Mouse (Mus musculus) fibroblast of lung, adult 2 months (primary cell): ENCODE results near the gene Senp8.
"Not testable (repeated sequence)": the region's sequence is repeated elsewhere in the genome, so short reads cannot be mapped to it uniquely, and the experiment has no call there.

Source experiments
- DNase-seq: peaks from one replicate; pipeline ENCODE4 v3.0.0-alpha.2; 2011; ENCODE audit warnings: low read depth

The Senp8 gene

GRCm38 (mm10) chr9:59750267-59751065, at the start of gene Senp8, which contains the start of gene Myo9a:
Gene Senp8, minus strand, starts transcription at chr9:59750710.
Gene Myo9a, plus strand, starts transcription at chr9:59750896.
- DNase-seq: peak; percentile 97

DNA sequence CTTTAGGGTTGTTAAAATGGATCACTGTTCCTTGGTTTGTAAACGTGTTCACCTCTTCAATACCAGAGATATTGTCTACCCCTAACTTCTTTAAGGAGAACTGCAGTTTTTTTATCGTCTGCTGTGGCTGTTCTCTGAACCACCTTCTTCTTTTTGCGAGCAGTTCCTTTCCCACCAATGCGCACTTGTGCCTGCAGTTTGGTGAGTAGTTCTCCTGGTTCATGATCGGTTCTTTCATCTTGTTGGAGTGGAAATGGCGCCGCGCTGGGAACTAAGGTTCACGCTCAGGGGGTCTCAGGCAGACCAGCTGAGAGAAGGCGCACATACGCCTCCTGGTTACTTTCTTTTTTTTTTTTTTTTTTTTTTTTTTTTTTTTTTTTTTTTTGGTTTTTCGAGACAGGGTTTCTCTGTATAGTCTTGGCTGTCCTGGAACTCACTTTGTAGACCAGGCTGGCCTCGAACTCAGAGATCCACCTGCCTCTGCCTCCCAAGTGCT, 16.5 kb upstream of the Senp8 start:
- DNase-seq: not testable (repeated sequence)

DNA sequence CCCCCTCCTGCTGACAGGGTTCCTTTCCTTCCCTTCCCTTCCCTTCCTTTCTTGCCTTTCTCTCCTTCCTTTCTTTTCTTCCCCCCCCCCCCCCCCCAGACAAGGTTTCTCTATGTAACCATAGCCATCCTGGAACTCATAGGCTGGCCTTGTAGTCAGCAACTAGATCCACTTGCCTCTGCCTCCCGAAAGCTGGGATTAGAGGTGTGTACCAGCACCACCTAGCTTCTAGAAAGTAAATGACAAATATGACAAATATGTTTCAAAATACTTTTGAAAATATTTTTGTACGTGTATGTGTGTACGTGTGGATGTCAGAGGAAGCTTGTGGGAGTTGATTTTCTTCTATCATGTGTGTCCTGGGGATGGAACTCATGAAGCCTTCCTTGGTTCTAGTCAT, 10.0 kb upstream of the Senp8 start:
- peak; percentile 3 for DNase-seq

GRCm38 (mm10) chr9:59757016-59757415, 6.5 kb upstream of the Senp8 start:
- not testable (repeated sequence) for DNase-seq

DNA sequence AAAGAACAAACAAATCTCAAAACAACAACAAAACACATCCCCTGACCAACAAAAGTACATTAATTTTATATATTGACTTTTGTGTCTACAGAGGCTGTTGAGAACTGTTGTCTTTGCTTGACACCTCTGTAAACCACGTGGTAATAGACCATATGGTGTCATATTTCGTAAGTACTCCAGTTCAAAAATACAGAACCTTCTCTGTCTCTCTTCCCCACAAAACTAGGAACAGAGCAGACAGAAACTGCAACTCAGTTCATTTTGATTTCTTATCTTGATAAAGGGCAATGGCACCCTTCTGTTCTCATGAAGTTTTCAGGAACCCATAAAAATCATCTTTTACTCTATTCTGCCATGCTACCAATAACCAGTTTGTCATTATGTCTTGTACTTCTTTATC, 4.7 kb upstream of the Senp8 start:
- DNase-seq: no peak

DNA sequence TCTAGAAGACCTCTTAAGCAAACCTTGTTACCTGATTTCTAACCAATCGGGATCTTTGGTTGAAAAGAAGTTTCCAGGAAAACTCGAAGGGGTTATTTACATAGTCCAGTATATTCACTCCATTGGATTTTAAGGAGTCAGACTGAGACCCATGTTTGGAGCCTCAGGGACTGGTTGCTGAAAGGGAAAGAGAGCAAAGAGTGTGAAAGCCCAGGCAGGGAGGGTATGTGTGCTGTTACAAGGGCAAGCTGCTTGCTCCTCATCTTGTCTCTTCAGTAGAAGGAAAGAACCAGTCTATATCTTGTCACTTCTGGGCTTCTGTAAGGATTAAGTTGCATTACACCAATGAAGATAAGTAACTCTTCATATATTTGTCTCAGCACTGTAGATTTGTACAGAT, 1.5 kb upstream of the Senp8 start:
- DNase-seq: no peak

- peak; percentile 52 for DNase-seq
Observed at GRCm38 (mm10) chr9:59751066-59751581, 614 bp upstream of the Senp8 start.

GRCm38 (mm10) chr9:59749581-59750265, 787 bp downstream of the Senp8 start:
- DNase-seq: no peak

DNA sequence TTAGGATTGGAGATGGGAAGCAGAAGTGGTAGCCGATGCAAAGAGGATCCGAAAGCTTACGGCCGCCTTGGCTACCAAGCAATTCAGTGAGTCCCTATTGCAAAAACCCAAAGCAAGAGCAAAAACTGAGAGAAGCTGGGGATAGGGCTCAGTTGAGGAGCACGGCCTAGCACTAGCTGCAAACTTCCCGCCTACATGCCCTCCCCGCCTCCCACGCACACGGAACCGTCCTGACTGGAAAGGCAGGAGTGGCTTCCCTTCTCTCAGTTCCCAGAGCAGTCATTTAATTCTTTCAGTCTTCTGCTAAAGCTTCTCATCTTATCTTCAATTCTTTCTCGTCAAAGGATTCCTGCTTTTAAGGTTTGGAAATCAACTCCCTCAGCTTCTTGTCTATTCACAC, 1.5 kb downstream of the Senp8 start:
- no peak for DNase-seq

DNA sequence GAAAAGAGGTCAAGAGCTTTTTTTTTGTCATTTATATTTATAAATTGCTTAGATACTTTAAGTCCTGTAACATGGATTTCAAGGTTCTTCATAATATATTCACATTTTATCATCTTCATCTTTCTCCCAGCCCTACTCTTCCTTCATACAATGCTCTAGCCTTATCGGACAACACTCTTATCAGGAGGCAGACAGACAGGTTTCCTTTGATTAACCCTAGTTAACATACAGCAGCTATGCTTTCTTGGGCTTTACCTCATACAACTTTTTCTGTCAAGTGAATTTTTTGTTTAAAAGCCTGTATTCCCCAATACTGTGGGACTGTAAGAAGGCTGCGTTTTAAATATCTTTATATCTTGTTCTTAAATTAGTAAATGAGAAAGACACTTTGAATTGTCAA, 2.1 kb downstream of the Senp8 start:
- DNase-seq: no peak

DNA sequence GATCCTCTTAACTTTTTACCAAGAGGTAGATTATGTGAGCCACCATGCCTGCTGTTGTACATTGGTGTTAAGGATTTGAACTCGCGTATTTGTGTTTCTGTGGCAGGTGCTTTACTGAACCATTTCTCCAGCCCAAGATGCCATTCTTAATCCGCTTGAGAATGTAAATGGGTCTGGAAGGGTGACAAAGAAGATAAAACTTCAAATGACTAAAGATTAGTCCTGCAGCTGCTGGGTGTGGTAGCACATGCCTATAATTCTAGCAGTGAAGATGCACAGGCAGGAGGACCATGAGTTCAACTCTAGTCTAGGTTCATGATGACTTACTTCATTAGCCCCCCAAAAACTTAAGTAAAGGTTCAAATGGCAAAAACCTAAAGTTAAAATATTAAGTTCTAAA, 6.6 kb downstream of the Senp8 start:
- no peak for DNase-seq

- DNase-seq: no peak
Observed at GRCm38 (mm10) chr9:59740593-59740992, 9.9 kb downstream of the Senp8 start.

DNA sequence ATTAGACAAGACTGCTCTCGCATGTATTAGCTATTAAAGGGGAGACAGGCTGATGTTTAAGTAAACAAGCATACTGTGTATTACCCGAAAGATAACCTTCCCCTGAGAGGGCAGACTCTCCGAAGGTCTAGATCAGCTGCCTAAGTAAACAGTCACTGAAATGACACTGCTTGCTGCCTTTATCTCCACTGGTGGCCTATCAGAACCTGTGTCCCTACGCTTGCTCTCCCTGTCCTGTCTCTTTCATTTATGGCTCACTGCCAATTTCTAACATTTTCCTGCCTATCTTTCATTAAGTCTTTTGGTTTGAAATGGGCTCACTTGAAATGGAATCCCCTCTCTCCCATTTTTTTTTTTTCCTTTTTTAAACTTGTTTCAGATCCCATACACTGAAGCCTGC, 15.1 kb downstream of the Senp8 start:
- no peak for DNase-seq

- no peak for DNase-seq
Observed at GRCm38 (mm10) chr9:59733075-59733474, 17.4 kb downstream of the Senp8 start.

DNA sequence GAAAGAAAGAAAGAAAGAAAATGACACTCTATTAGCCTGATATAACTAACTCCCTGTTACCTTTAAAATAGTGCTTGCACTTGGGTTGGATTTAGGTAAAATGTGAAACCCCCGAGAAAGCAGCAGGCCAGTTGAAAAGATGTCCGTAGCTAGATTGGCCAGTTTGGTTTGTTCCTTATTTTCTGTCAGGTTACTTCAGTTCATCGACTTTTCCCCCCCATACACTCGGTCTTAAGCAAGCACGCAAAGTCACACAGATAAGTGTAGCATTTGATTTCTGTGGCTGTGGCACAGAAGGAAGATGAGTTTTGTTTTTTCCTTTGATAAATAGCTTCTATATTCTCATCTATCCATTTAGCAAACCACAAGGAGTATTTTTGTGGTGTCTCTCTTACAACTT, 19.4 kb downstream of the Senp8 start:
- DNase-seq: no peak

DNA sequence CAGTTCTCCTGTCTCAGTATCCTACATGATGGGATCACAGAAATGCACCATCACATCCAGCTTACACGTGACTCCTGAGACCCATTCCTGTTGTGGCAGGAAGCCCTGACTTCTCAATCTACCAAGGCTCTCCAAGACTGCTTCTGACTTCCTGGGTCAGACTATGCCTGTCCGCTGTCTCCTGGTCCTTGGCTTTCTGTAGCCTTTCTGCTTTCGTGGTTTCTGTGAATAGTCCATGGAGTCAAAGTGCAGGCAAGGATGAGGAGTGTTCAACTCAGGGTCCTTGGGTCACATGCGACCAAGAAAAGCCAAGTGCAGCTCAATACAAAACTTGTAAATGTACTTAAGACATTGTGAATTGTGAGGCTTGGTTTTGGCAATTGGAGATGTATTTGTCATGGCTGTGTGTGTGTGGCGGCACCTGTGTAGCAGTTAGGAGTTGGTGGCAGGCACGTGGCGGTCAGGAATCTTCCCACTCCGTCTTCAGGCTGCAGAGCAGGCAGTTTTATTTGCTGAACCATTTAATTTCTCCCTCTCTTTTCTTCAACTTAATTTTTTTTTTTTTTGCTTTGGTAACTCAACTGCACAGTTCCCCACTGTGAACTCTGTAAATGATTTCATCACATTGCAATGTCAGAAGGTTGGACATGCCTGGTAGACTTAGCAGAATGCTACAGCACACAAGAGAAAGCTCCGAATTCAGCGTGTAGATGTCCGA, 22.8 kb downstream of the Senp8 start:
- DNase-seq: no peak

DNA sequence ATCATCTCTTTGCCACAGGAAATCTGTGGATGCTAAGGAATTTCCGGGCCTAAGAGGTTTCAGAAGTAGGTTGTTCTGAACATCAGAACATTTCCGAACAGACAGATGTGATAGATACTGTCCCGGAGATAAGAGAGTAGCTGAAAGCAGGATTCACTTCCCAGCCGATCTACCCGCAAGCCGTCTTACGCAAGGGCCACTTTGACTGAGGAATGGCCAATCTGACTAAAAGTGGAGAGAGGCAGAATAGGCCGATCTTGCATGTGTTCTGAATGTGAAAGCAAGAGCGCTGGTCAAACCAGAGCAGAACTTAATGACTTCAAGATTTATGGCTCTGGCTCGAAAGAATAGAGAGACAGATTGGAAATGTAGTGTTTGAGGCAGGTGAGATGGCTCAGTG, 25.0 kb downstream of the Senp8 start:
- DNase-seq: no peak

- no peak for DNase-seq
Observed at GRCm38 (mm10) chr9:59723791-59724442, 26.6 kb downstream of the Senp8 start.

GRCm38 (mm10) chr9:59723096-59723657, 27.3 kb downstream of the Senp8 start:
- DNase-seq: peak; percentile 59

DNA sequence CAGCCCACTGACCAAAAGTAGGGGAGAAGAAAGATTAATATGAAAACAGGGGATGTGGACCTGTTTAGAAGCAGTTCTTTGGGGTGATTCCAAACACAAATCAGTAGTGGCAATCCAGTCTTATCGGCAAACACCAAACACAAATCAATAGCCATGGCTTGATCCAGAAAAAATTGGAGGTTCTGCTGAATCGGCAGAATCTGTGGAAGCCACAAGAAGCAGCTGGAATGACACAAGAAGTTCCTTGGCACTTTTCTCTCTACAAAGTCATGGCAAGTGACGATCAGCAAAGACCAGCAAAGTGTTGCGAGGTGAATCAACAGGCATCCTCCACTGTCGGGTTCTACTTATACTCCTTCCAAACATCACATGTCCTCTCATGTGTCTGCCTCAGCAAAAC, 29.4 kb downstream of the Senp8 start:
- no peak for DNase-seq

DNA sequence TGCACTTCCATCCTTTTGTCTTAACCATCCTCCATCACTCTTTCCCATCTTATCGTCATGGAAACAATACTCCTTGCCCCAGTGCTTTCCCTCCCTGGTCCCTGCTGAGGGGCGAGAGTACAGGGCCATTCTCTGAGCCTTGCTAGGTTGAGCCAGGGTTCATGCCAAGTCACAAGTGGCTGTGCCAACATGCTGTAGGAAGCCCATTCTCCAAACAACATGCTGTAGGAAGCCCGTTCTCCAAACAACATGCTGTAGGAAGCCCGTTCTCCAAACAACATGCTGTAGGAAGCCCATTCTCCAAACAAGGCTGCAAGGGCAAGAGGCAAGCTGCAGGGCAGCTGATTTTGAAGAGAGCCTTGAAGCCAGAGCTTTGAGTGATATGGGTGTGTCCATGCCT, 32.3 kb downstream of the Senp8 start:
- no peak for DNase-seq
